Mouse (Mus musculus) bone marrow, adult 2 months (tissue): ENCODE results near the gene Il18rap.

Experiments used
- CTCF ChIP-seq: fragments of 200-500 bp; IDR thresholded peaks from 2 replicates; pipeline ENCODE4 v1.5.1; 2011; ENCODE audit warnings: low read length, control low read depth; ENCODE audit not compliant: control insufficient read depth, insufficient read depth
- POLR2A ChIP-seq: fragments of 200-500 bp; IDR thresholded peaks from 2 replicates; pipeline ENCODE4 v1.6.1; 2011; ENCODE audit warnings: low read depth, mild to moderate bottlenecking, control low read depth, low read length, borderline replicate concordance; ENCODE audit not compliant: control insufficient read depth

- TF ChIP-seq CTCF (no peak), POLR2A (no peak)
Measured at GRCm38 (mm10) chr1:40479505-40479923, 35.6 kb upstream of the Il18rap start.
